Mouse (Mus musculus) embryonic fibroblast, embryonic 13.5 days (primary cell): Measurements from ENCODE around the gene Rdh9. TPM values are rescaled to one million over a fixed set of nuclear protein-coding genes. Genes with fewer than 3 reads are reported as not detected.
A peak's percentile ranks its signal among the peaks of the same experiment; 100 is the strongest.
"Not testable (repeated sequence)": the region's sequence is repeated elsewhere in the genome, so short reads cannot be mapped to it uniquely, and the experiment has no call there.

Experiments
- H3K27ac ChIP-seq: 2 replicates; pipeline ENCODE4 v1.5.1; 2012; ENCODE audit warnings: low read length, control low read depth, inconsistent platforms; ENCODE audit not compliant: insufficient read depth
- H3K4me1 ChIP-seq: 2 replicates; pipeline ENCODE4 v1.6.1; 2011; ENCODE audit warnings: low read length; ENCODE audit not compliant: control insufficient read depth, insufficient read depth
- H3K4me3 ChIP-seq: 2 replicates; pipeline ENCODE4 v1.5.1; 2011; ENCODE audit warnings: mild to moderate bottlenecking, control low read depth, low read length; ENCODE audit not compliant: insufficient read depth
- CTCF ChIP-seq: IDR thresholded peaks from 2 replicates; pipeline ENCODE4 v1.5.1; 2011; ENCODE audit warnings: mild to moderate bottlenecking, control low read depth, low read length, moderate library complexity, borderline replicate concordance; ENCODE audit not compliant: insufficient read depth
- POLR2A ChIP-seq: IDR thresholded peaks from 2 replicates; pipeline ENCODE4 v1.6.1; 2011; ENCODE audit warnings: low read depth, mild to moderate bottlenecking, control low read depth, low read length, moderate library complexity
- polyA plus RNA-seq: library from polyadenylated mRNA; stranded (reverse); fragments of >200 nt; gene quantifications from 2 replicates; pipeline ENCODE4 v1.2.4, GENCODE M21; 2011; ENCODE audit warnings: low read depth; ENCODE audit not compliant: missing spikeins, insufficient read length

The Rdh9 gene
- polyA plus RNA-seq, 1 experiment = 0.76 TPM

DNA sequence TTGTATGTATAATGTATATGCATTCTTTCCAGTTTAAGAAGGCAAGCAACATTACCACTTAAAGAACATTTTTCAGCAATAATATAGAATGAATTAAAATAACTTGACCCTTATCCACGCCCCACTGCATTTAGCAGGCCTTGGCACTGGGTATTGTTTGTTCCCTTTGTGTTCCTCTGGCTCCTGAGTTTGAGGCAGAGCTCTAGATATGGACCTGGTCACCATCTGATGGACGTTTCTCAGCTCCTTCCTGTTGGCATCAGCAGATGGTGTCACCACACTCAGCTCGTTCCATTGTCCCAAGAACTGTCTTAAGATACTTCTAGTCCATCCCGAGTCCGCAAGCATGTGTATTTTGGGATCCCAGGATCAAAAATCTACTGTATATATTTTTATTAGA lies 26.1 kb downstream of the Rdh9 start:
- TF ChIP-seq POLR2A = no peak
- no peak for TF ChIP-seq CTCF
- Histone ChIP-seq H3K27ac (no peak overlapping the region), H3K4me1 (no peaks in the 10 kb centered on the region), H3K4me3 (no peak overlapping the region)

DNA sequence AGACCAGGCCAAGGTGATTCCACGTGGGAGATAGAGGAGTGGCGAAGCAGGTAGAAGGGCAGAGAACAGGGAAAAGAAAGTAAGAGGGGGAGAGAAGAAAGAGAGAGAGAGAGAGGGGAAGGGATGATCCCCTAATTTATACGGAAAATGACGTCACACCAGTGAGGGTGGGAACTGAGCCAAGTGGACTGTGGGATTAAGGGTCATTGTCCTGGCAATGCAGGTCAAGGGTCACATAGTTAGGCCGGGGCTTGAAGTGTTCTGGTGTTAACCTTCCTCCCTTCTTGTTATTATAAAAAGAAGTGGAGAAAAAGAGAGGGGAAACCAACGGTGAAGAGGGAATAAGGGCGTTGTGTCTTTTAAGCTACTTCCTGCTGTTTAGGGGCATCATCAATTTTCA lies 28.2 kb downstream of the Rdh9 start:
- H3K4me1 ChIP-seq = no peaks in the 10 kb centered on the region
- TF ChIP-seq CTCF = no peak
- no peak for TF ChIP-seq POLR2A
- H3K4me3 ChIP-seq = no peak overlapping the region
- no peak overlapping the region for H3K27ac ChIP-seq

- Histone ChIP-seq H3K27ac (no peak overlapping the region), H3K4me1 (no peaks in the 10 kb centered on the region), H3K4me3 (no peak overlapping the region)
- TF ChIP-seq POLR2A = no peak
- no peak for TF ChIP-seq CTCF
Observed at GRCm38 (mm10) chr10:127815888-127816287, 39.7 kb downstream of the Rdh9 start.

DNA sequence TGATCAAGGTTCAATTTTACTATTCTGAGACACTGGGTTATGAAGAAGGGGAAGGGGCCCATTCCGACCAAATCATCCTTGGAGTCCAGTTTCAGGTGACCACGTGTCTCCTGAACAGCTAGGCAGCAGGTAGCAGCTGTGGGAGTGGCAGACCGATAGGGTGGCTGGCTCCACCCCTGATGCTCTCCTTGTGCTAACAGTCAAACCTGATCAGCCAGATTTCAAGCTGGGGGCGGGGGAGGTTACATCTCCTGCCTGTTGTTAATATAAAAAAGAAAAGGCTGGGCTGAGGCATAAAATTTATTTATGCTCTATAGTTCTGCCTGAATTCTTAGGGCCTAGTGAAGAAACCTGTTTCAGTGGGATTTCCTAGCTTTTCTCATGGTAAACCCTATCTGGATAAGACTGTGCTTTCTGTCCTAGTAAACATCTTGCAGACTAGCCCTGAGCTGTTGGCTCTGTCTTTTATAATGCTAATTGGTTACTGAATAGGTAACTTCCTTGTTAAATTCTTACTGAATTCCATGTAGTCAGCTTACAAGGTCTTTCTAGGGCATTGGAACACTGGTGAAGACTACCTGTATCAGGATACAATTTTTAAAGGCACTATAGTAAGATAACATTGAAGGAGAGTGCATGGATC lies 41.2 kb downstream of the Rdh9 start:
- not testable (repeated sequence) for H3K4me1 ChIP-seq, H3K4me3 ChIP-seq, H3K27ac ChIP-seq

DNA sequence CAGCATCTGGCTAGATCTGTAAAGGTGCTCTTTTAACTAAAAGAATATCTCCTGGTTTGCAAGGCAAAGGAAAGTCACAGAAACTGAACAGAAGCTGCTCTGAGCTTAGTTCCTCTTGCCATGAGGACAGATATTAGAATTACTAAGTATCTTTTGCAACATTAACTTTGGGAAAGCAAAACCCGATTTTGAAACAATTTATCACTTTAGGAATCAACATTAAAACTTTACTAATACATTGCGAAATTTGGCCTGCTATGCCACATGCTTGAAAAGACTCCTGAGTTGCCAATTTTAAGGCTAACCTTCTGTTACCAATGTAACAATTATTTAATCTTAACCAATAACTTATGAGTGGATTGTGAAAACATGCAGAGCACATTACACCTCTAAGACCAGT lies 45.6 kb downstream of the Rdh9 start:
- H3K27ac ChIP-seq, H3K4me1 ChIP-seq, H3K4me3 ChIP-seq: not testable (repeated sequence)

- H3K4me1 ChIP-seq = no peaks in the 10 kb centered on the region
- no peak overlapping the region for H3K27ac ChIP-seq
- TF ChIP-seq POLR2A (no peak), CTCF (peak; percentile 62; the same call in 1 of the 2 replicates)
- no peak overlapping the region for H3K4me3 ChIP-seq
Observed at GRCm38 (mm10) chr10:127825386-127825785, 49.2 kb downstream of the Rdh9 start.

GRCm38 (mm10) chr10:127829121-127829520 lies 52.9 kb downstream of the Rdh9 start:
- Histone ChIP-seq H3K4me3 (no peak overlapping the region), H3K27ac (no peak overlapping the region), H3K4me1 (no peaks in the 10 kb centered on the region)
- TF ChIP-seq POLR2A = no peak
- no peak for TF ChIP-seq CTCF

GRCm38 (mm10) chr10:127834186-127834585 lies 58.0 kb downstream of the Rdh9 start:
- H3K4me1 ChIP-seq, H3K27ac ChIP-seq, H3K4me3 ChIP-seq: not testable (repeated sequence)

DNA sequence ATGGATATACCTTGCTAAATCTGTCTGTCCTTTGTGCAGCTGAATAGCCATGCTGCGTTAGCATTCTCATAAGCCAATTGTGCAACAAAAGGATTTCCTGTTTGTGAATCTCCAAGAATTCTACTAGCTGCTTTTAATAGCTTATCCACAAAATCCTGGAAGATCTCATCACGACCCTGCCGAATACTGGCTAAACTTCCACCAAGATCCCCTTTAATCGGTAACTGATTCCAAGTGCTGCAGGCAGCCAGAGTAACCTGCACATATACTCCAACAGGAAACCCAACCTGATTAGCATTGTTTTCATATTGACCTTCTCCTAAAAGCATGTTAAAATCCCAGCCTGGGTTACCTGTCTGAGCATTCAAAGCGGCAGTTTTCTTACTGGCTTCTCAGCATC lies 59.1 kb downstream of the Rdh9 start:
- no peak overlapping the region for H3K4me3 ChIP-seq
- TF ChIP-seq CTCF = no peak
- no peak for TF ChIP-seq POLR2A
- no peaks in the 10 kb centered on the region for H3K4me1 ChIP-seq
- no peak overlapping the region for H3K27ac ChIP-seq

DNA sequence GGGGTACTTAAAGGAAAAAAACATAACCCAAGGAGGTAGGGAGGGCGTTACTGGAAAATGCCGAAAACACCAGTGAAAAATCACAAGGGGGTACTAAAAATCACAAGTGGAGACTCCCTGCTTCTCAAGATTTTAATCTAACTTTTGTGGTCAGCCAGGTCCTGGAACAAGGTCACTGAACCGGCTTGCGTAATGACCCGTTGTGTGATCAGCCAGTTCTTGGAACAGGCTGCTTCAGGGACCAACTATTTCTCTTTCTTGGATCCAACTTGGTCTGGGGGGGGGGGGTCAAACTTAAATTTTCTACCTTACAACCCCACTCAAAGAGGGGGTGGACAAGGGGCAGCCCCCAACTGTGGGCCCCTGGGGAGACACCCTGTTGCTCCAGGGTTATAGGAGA lies 61.6 kb downstream of the Rdh9 start:
- H3K4me1 ChIP-seq, H3K4me3 ChIP-seq, H3K27ac ChIP-seq: not testable (repeated sequence)

DNA sequence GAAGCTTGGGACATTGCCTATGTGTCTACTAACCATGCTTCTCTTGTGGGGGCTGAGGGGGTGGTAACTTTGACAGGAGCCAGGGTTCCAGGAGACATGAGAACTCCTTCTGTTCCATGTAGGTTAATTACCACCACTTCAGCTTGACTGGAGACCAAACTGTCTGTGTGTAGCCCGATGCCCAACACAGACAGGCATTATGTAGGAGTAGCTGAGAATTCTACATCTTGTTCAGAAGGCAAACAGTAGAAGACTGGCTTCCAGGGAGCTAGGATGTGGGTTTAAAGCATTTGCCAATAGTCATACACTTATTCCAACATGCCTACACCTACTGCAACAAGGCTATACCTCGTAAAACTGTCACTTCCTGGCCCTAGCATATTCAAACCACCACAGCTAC lies 62.4 kb downstream of the Rdh9 start:
- H3K4me1 ChIP-seq = no peaks in the 10 kb centered on the region
- H3K4me3 ChIP-seq = no peak overlapping the region
- no peak overlapping the region for H3K27ac ChIP-seq
- TF ChIP-seq POLR2A = no peak
- TF ChIP-seq CTCF = no peak

DNA sequence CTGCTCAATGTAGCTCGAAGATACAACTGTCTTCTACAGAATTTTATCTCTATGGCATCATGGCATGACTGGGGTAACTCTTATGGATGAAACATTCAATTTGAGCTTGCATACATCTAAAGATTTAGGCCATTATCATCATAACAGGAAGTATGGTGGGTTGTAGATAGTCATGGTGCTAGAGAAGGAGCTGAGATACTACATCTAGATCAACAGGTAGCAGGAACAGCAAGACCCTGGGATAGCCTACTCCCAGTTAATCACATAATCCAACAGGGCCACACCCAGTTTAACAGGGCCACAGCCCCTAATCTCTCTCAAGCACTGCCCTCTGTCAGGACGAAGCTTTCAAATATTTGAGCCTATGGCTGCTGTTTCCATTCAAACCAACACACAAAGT lies 64.6 kb downstream of the Rdh9 start:
- Histone ChIP-seq H3K4me3 (no peak overlapping the region), H3K4me1 (no peaks in the 10 kb centered on the region), H3K27ac (no peak overlapping the region)
- no peak for TF ChIP-seq CTCF
- TF ChIP-seq POLR2A = no peak

Other genes with a start within 250 kb of the Rdh9 start
- 1.1 and 1.8 TPM in 2 replicates for gene Nxph4, start 241.8 kb upstream of the Rdh9 start, polyA plus RNA-seq
- gene Lrp1, start 155.2 kb upstream of the Rdh9 start, polyA plus RNA-seq = 387 and 453 TPM in 2 replicates
- gene Stat6, start 133.4 kb upstream of the Rdh9 start, polyA plus RNA-seq = 55.1 and 55.8 TPM in 2 replicates
- gene Nemp1, start 109.5 kb upstream of the Rdh9 start, polyA plus RNA-seq = 8.5 and 10.6 TPM in 2 replicates
- 69.7 and 77.8 TPM in 2 replicates for gene Nab2, start 107.8 kb upstream of the Rdh9 start, polyA plus RNA-seq
- gene Myo1a, start 71.2 kb upstream of the Rdh9 start, polyA plus RNA-seq = 0.51 TPM in 1 of 2 replicates, not detected in the other
- gene Tac2, start 51.9 kb upstream of the Rdh9 start, polyA plus RNA-seq = not detected in 2 replicates
- 5.4 and 5.8 TPM in 2 replicates for gene Zbtb39, start 36.8 kb upstream of the Rdh9 start, polyA plus RNA-seq
- not detected in 2 replicates for gene Gpr182, start 24.7 kb upstream of the Rdh9 start, polyA plus RNA-seq
- gene Rdh1, start 16.7 kb upstream of the Rdh9 start, polyA plus RNA-seq = 0.17 and 0.30 TPM in 2 replicates
- not detected in 2 replicates for gene Rdh16f1, start 16.6 kb upstream of the Rdh9 start, polyA plus RNA-seq
- 0.18 TPM in 1 of 2 replicates, not detected in the other for gene Rdh16, start 24.8 kb downstream of the Rdh9 start, polyA plus RNA-seq
- not detected in 2 replicates for gene Rdh19, start 73.5 kb downstream of the Rdh9 start, polyA plus RNA-seq
- not detected in 2 replicates for gene Rdh16f2, start 90.1 kb downstream of the Rdh9 start, polyA plus RNA-seq
- not detected in 2 replicates for gene Rdh7, start 112.4 kb downstream of the Rdh9 start, polyA plus RNA-seq
- not detected in 2 replicates for gene Sdr9c7, start 122.1 kb downstream of the Rdh9 start, polyA plus RNA-seq
- not detected in 2 replicates for gene Hsd17b6, start 231.2 kb downstream of the Rdh9 start, polyA plus RNA-seq
- gene Prim1, start 238.8 kb downstream of the Rdh9 start, polyA plus RNA-seq = 21.8 and 30.9 TPM in 2 replicates